Mouse (Mus musculus): ENCODE data around the gene Hfe.

Gene Hfe

DNA sequence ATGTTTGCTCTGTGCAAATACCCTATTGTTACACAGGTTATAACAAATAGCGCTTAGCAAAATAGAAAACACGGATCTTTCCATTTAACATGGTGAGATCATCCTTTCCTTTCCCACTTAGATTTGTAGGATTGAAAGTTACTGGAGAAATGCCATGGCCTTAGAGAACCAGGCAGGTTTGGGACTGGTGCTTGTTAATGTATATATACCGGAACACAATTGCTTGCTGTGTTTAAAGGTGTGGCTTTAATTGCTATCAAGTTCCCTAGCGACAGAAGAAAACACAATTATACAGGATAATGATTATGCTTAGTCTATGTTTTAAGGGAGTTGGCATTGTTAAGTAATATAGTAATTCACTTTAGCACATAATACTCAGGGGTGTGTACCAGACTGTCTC, 23.5 kb downstream of the Hfe start:
- DNase-seq (ENCODE audit: low spot score in 2 of 2) = peak in 1 of 2 experiments; percentile 2

DNA sequence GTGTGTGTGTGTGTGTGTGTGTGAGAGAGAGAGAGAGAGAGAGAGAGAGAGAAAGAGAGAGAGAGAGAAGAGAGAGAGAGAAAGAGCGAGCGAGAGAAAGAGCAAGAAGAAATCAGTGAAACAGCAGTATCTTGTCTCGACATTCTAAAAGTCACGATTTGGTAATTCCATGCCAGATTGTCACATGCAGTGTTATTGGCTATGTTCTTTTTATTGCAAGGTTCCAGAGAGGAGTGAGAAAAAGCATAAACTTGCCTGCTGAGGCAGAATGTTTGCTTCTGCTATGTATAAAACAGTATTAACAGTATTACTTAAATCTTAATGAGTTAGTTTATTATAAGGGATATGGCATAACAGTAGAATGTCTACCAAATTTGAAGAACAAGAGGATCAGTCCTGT, 24.7 kb downstream of the Hfe start:
- no peak for DNase-seq (ENCODE audit: low spot score in 2 of 2)

DNA sequence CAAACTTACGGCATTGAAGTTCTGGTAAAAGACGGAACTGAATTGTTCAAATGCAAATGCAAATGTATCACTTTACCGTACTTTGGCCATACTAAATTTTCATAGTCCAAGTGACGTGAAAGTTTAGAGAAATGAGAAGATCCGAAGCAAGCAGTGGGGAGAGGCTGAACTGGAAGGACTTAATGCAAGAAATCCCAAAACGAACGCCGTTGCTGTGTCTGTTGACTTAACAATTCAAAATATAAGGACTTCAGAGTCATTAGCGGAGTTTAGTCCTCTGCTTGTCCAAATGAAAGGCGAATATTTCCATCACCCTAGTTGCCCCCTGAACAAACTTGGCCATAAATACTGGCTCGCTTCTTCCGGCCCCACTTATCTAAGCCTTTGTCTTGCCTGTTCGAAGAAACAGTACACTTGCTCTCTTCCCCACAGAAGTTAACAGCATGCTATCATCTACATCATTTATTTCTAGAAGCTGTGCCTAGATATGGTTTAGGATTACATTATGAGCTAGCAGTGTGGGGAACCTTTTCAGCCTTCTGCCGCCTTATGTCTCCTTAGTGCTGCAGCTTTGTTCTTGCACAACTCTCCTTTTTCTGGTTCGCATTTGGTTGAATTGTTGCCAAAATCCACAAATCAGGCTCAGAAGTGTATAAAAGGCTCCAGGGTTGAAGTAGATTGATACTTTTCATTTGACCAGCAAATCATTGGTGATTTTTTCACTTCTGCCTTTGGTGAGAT, 25.4 kb downstream of the Hfe start:
- DNase-seq (ENCODE audit: low spot score in 2 of 2) = peak in 1 of 2 experiments; percentile 61

DNA sequence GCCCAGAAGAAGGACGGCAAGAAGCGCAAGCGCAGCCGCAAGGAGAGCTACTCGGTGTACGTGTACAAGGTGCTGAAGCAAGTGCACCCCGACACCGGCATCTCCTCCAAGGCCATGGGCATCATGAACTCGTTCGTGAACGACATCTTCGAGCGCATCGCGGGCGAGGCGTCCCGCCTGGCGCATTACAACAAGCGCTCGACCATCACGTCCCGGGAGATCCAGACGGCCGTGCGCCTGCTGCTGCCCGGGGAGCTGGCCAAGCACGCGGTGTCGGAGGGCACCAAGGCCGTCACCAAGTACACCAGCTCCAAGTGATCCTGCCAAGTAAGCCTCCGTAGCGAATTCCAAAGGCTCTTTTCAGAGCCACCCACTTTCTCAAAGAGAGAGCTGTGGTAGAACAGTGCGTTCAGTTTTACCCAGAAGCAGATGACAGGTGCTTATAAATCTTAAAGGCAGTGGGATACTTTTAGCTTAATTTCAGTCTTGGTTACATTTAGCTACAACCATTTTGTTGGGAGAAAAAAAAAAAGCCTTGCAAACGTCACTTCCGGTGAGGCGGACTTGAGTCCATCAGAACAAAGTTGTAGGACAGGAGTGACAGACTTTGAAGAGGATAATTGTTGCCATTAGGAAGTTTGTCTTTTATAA, 26.2 kb downstream of the Hfe start:
- DNase-seq (ENCODE audit: low spot score in 2 of 2) = peak; percentile 52 to 73

DNA sequence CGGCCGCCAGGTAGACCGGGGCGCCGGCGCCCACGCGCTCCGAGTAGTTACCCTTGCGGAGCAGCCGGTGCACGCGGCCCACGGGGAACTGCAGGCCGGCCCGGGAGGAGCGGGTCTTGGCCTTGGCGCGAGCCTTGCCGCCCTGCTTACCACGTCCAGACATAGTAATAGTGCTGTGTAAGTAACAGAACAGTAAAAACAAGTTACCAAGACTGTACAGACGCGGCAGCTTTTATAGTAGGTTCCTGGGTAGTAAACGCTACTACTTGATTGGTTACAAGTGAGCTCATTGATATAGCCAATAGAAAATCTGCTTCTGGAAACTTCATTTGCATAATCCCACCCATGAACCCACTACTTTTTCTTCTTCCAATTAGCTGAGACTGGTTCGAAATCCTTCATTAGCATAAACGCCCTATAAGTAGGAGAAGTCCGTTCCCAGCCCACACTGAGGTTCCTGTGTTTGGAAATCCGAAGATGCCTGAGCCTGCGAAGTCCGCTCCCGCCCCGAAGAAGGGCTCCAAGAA, 26.8 kb downstream of the Hfe start, which contains the start of the genes Hist1h2ac and Hist1h2bc:
TSS of gene Hist1h2ac (minus strand) at position 194 of the 527 bp plus-strand sequence.
TSS of gene Hist1h2bc (plus strand) at position 445 of the 527 bp plus-strand sequence.
- peak; percentile 88 to 91 for DNase-seq (ENCODE audit: low spot score in 2 of 2)

DNA sequence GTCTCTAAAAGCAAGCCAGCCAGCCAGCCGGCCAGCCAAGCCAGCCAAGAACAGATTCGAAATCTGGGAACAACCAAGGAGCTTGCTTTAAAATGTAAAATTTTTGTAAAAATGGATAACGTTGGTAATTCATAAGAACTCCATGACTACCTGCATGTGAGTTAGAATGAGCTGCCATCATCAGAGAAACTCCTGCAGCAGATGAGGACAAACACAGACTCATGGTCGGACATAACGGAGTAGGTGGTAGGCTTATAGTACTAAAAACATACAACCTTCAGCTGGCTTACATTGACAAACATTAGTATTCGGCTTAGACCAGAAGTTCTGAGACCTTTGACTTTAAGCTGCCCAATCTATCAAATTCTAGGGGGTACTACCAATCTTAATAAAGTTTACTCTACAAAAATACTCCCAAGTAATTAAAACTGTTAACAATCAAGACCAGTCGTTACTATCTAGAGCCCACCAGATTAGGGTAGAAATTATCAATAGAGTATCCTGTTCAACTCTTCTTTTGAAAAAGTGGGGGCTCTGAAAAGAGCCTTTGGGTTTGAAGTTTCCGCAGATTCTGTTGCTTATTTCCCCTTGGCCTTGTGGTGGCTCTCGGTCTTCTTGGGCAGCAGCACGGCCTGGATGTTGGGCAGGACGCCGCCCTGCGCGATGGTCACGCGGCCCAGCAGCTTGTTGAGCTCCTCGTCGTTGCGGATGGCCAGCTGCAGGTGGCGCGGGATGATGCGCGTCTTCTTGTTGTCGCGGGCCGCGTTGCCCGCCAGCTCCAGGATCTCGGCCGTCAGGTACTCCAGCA, 27.5 kb downstream of the Hfe start:
- peak in 1 of 2 experiments; percentile 60 for DNase-seq (ENCODE audit: low spot score in 2 of 2)

DNA sequence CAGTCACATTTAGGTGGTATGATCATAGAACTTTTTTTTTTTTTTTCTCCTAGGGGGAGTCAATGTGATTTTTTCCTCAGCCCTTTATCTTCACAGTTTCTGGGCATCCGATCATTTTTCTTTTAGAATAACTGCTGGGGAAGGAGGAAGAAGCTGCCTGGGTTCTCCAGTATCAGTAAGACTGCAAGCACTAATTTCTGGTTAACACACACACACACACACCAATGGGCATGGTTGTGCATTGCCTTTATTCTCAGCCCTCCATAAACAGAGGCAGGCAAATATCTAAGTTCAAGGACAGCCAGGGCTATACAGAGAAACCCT, 28.1 kb downstream of the Hfe start:
- DNase-seq (ENCODE audit: low spot score in 2 of 2) = peak in 1 of 2 experiments; percentile 66

DNA sequence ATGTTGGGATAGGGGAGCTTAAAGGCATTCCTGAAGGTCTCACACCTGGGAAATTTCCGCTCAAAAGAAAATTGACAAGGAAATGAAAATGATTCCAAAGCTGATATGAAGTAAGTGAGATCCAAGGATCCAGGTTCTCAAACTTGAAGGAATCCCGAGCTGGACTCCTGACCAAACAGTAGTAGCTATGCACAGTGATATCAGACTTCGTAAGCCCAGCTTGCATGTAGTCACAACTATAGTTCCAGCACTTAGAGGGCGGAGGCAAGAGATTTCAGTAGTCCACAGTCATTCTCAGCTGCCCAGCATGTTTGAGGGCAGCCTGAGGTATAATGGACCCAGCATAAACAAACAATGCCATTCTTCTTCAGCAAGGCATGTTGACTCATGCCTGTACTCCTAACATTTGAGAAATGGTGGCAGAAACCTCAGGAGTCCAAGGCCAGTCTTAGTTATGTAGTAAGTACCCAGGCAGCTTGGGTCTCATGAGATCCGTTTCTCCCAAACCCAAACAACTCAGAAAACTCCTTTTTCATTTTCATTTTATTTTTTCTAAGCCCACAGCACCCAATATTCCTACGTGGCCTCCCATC, 28.6 kb downstream of the Hfe start:
- DNase-seq (ENCODE audit: low spot score in 2 of 2) = peak in 1 of 2 experiments; percentile 59

DNA sequence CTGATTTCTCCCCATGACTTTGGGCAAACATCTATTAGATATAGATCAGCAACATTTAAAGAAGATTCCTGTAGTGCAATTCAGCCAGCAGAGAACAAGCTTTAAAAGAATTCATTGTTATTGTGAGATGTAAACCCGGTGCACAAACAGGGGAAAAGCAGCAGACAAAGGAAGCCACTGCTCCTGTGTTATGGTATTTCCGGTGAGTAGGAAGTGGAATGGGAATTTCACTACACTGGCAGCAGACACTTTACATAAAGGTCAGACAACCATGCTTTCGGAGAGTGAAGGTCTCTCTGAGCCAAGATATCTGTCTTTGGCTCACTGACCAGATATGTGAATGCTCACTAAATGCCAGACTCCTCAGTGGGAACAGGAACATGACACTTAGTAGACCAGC, 48.1 kb downstream of the Hfe start:
- DNase-seq (ENCODE audit: low spot score in 2 of 2) = no peak

DNA sequence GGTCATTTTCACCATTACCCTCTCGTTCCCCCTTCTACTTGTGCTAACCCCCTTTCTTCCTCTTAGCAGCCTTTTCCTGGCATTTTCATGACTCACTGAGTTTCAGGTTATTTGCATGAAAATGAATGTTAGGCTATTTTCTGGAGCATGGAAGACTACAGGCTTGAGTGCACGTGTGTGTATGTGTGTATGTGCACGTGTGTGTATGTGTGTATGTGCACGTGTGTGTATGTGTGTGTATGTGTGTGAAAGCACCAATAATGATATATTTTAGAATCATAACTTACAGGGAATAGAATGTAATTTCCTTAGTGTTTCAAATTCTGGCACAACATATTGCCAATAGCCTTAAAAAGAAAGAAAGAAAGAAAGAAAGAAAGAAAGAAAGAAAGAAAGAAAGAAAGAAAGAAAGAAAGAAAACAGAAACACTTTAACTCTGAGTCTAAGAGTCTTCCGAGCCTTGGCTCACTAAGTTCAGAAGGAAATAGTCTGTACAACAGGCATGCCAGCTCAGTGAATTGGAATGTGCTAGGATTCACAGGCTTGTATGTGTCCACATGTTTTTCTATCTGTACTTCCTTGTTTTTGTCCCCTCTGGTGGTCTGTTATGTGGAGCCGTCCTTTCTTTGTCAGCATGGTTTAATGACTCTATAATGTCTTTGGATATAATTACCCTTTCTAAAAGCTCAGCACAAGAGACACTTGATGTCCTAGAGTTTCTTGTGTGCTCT, 50.9 kb downstream of the Hfe start:
- peak in 1 of 2 experiments; percentile 23 for DNase-seq (ENCODE audit: low spot score in 2 of 2)
